Mouse (Mus musculus) spleen, postnatal 14 days (tissue): ENCODE data around the gene Ppp2r5d.

Source experiments
- DNase-seq, 2 experiments: peaks; one replicate each; pipeline ENCODE4 v3.0.0; 2021 to 2022; ENCODE audit warnings: low spot score in 2 of 2

The Ppp2r5d gene

DNA sequence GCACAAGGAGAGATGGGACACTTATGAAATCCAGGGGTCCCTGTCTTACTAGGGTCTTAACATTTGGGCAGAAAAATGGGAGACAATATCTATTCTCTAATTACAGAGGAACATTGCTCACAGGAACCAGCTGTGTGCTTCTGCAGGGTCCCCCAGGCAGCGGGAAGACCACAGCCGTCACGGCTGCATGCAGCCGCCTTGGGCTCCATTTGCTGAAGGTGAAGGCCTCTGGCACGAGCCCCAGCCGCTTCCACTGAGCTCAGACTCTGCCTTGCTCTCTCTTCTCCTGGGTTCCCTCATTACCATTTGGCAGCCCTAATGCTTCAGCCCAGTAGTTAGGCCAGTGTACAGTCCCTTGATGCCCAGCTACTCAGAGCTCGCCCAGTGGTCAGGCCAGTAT lies 16.2 kb upstream of the Ppp2r5d start:
- DNase-seq, result no peak

DNA sequence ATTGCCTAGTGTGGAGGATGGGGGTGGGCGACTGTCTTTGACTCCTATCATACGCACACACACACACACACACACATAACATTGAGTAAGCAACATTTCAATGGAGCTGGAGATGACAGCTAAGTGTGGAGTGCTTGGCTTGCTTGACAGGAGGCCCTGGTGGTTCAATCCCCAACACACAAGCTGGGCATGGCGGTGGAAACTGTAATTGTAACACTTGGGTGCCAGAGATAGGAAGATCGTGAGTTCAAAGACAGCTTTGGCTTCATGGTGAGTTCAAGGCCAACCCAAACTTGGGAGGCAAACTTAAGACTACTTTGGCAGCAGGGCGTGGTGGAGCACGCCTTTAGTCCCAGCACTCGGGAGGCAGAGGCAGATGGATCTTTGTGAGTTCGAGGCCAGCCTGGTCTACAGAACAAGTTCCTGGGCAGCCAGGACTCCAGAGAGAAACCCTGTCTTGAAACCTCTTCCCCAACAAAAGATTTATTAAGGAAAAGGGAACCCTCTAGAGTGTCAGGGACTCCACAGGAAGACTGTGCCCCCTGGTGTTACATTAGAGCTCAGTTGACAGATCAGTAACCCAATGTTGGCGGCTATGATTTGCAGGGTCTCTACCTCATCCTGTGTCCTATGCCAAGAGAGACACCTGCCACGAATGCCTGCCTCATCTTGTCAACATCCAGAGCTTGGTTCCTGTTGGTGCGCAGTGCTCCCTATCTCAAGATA lies 10.0 kb upstream of the Ppp2r5d start:
- no peak for DNase-seq

DNA sequence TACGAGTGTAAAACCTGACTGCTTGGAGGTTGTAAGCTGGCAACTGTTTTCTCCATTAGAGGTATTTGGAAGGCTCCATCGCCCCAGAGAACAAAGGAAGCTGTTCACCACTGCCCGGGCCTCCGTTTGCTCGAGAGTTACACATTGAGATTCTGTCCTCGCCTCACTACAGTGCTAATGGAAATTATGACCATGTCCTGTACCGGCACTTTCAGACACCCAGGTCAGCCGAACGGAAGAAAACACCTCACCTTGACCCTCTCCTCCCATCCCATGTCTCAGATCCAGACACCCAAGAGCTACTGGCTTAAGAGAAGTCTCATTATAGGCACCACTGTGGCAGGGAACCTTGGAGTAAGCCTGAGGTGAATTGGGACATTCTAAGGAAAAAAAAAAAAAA lies 8.9 kb upstream of the Ppp2r5d start:
- DNase-seq, result no peak

DNA sequence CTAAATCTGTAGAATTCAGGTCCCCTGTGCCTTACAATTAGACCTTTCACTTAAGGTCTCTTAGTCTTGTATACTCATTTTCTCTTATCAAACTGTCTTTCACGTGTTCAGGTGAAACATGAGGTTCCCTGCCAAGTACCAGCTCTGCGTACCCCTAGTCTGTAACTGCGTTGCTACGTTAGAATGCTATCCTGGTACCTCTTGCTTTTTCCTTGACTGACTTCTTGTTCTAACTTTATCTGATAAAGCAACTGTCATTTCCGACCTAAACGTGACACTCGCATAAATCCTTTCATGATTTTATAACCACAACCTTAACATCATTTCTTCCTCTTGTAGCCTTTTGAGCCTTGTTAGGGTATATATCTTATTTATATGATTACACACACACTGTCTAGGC lies 7.5 kb upstream of the Ppp2r5d start:
- DNase-seq, result no peak

GRCm38 (mm10) chr17:46711612-46712271 lies 6.8 kb upstream of the Ppp2r5d start:
- peak; percentile 26 to 30 for DNase-seq

- DNase-seq, result peak; percentile 74 to 85
These were observed 6.2 kb upstream of the Ppp2r5d start, which contains the start of gene Pex6 for GRCm38 (mm10) chr17:46710959-46711597. TSS of gene Pex6 (plus strand) at chr17:46711463.

DNA sequence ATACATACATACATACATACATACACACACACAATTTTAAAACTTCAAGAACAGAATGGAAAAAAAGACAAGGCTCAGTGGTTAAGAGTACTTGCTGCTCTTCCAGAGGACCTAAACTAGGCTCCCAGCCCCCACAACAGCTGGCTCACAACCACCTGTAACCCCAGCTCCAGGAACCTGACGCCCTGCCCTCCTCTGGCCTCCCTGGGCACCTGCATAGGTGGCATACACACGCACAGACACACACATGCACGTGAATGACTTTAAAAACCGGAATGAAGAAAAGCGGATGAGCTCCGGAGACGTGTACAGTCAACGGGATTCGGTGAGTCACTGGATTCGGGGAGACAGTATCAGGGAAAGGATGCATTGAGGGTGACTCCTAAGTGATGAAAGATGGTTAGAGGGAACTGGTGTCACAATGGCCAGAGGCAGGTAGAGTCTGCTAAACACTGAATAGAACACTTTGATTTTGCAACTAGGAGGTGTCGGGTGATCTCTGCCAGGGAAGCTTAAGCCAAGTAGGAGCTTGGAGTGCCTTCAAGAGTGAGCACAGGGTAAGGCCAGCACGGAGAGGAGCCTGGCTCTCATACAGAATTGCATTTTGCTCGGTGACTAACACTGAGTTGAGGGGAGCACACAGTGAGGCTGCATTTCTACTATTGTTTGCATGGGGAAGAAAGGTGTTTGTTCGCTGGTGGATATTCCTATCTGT lies 1.6 kb upstream of the Ppp2r5d start:
- no peak for DNase-seq

DNA sequence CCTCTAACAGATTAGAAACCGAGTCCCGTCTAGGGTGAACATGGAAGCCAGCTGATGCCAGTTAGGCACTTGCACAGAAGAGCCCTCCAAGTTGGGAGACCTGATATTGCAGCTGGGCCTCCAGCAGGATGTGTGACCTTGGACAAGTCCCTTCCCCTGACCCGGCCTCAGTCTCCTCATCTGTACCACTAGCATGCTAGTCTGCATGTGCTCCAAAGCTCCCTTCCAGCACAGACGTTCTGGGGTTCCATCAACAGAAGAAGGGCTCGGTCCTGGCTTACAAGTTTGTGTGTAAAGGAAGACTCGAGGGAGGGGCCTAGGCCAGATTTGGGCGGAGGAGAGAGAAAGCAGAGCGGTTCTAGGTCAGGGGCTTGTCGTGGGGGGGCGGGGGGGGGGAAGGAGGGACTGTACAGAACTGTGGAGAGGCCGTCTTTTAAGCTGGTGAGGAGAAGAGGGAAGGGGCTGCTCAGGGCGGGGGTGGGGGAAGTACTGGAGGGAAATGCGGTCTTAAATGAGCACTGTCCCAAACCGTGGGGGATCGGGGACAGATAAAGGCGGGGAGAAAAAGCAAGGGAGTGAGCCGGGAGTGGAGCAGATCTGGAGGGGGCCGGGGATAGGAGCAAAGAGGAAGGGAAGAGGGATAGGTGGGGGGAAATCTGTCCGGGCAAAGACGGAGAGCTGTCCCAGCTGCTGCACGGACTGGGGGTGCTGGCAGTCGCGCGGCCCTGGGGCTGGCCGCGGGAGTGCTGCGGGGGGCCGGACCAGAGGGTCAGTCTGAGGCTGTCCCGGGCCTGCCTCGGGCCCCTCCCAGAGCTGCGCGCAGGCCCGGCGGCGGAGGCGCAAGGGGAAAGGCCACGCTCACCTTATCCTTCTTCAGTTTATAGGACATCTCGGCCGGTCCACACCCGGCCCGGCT lies 682 bp downstream of the Ppp2r5d start:
- DNase-seq, result no peak

DNA sequence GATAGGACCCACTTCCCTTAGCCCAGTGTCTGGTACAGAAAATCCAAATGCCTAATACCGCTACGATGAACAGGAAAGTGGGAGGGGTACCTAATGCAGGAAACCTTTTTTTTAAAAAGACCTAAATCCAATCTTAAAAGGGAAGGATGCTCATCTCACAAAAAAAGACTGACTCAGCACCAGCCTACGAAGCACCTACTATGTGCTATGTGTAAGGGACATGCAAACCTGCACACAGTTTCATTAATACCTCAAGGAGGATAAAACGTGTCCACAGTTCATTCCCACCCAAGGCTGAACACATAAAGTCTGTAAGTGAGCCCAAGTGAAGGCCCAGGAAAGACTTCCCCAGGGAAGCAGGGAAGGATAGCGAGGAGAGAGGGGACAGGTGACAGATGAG lies 2.4 kb downstream of the Ppp2r5d start:
- no peak for DNase-seq

DNA sequence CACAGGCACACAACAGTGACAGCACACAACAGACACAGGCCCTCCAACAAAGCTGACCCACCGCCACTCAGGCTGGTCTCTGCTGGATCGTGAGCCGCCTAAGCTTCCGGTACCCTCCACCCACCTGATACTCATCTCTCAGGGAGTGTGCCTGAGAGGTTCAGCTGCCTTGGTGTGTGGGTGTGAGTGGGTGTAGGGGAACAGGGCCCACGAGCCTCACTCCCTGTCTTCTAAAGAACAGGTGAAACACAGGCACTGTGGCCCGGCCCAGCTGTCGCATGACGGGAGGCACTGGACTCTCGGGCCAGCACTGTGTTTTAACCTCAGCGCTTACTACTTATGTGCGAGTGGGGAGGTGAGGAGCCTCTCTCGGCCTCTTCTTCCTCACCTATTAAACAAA lies 2.8 kb downstream of the Ppp2r5d start:
- DNase-seq, result no peak

GRCm38 (mm10) chr17:46701489-46701888 lies 3.4 kb downstream of the Ppp2r5d start:
- no peak for DNase-seq

- DNase-seq, result no peak
These were observed 5.0 kb downstream of the Ppp2r5d start for GRCm38 (mm10) chr17:46699912-46700311.

- DNase-seq, result no peak
These were observed 5.7 kb downstream of the Ppp2r5d start for GRCm38 (mm10) chr17:46699245-46699644.

GRCm38 (mm10) chr17:46698515-46698914 lies 6.4 kb downstream of the Ppp2r5d start:
- no peak for DNase-seq

- no peak for DNase-seq
These were observed 10.3 kb downstream of the Ppp2r5d start for GRCm38 (mm10) chr17:46694517-46695063.

GRCm38 (mm10) chr17:46691390-46691789 lies 13.5 kb downstream of the Ppp2r5d start:
- DNase-seq, result no peak

DNA sequence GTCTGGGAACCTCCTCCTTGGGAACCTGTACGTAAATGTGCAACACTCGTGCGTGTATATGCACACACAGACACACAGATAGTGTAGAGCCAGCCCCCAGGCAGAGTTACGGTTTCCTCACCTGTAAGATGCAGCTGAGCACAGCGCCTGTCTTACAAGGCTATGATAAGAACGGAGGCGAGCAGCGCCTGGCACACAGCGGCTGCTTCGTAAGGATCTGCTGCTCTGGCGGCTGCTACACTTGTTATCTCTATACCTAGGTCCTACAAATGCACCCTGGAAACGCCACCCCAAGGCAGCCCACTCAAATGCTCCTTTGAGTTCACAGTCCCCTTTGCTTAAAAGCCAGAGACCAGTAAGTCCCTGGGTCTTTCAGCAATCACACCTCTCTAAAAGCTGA lies 14.2 kb downstream of the Ppp2r5d start:
- DNase-seq, result no peak

DNA sequence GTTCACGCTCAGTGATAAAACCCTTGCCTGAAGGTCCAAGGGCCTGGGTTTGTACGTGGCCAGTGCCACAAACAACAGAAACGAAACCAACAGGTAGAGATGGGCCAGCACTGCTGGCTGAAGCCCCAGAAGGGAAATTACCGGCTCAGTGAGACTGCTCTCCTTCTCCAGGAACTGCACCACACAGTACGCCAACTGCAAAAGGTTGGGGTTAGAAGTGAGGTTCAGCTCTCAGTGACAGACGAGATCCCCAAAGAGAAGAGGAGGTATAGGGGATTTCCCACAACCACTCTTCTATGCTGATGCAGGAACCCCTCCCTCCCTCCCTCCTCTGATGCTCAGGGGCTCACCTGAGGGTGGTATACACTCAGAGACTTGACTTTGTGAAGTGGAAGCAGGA lies 19.0 kb downstream of the Ppp2r5d start:
- DNase-seq, result no peak

GRCm38 (mm10) chr17:46682654-46683389 lies 22.1 kb downstream of the Ppp2r5d start:
- no peak for DNase-seq

GRCm38 (mm10) chr17:46681466-46682118 lies 23.3 kb downstream of the Ppp2r5d start:
- no peak for DNase-seq
